Mouse (Mus musculus): ENCODE measurements at regions not wholly inside any gene's neighbourhood (a gene's known extent, or its start where the extent isn't known, plus 50 kb on each side); places are given as distances from the start of the nearest gene placed in this dataset.
"Not testable (repeated sequence)": the region's sequence is repeated elsewhere in the genome, so short reads cannot be mapped to it uniquely, and the experiment has no call there.

DNA sequence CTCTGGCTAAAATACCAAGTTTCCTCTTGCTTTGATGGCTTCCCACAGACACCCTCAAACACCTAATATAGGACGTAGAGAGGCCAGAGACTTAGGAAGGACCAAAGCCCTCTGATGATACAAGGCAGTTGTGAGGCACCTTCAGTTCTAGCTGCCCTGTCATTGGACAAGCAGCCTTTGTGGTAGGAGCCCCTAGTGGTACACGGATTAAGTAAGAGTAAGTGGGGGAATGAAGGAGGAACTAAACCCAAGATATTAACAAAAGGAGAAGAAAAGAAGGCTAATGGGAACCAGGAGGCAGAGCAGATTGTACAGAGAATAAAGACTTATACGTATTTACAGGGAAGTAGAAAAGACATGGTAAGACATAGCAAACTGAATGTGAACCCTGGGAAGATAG lies 352.3 kb upstream of the Tmco5 start:
- not testable (repeated sequence) for TF ChIP-seq CTCF, EP300 (IDR thresholded peaks at IDR 0.05; ENCODE audit: low read depth)
